Mouse (Mus musculus): Measurements from ENCODE around the gene Mrpl43. TPM values are rescaled to one million over a fixed set of nuclear protein-coding genes. Genes with fewer than 3 reads are reported as not detected.

The Mrpl43 gene
- polyA plus RNA-seq, 1 experiment from 2014 or later = 71.9 TPM

GRCm38 (mm10) chr19:44999647-45000046, 6.6 kb downstream of the Mrpl43 start:
- no peak for ATAC-seq (replicated peaks; ENCODE audit: low FRiP score)

GRCm38 (mm10) chr19:44997786-44998185, 8.5 kb downstream of the Mrpl43 start:
- no peak overlapping the region for H3K4me2 ChIP-seq
- H3K9me3 ChIP-seq (replicated peaks) = no peaks in the 10 kb centered on the region
- H3K4me1 ChIP-seq = peaks cover 3% of the 10 kb centered on the region; the same call in 1 of the 2 replicates
- WGBS = 84% methylated on average over 11 of the region's 11 CpGs
- no peak overlapping the region for H3K4me3 ChIP-seq (replicated peaks)
- peaks cover 45% of the 10 kb centered on the region for H3K36me3 ChIP-seq
- no peak overlapping the region for H3K27ac ChIP-seq
- no peak for ATAC-seq (replicated peaks; ENCODE audit: low FRiP score)
- no peak overlapping the region for H3K9ac ChIP-seq
- no peaks in the 10 kb centered on the region for H3K27me3 ChIP-seq

More at GRCm38 (mm10) chr19:44999647-45000046, 6.6 kb downstream of the Mrpl43 start:
- Histone ChIP-seq H3K9ac (no peak overlapping the region), H3K36me3 (peaks cover 63% of the 10 kb centered on the region), H3K4me3 (replicated peaks) (no peak overlapping the region), H3K27ac (no peak overlapping the region), H3K4me1 (peaks cover 13% of the 10 kb centered on the region; the same call in 1 of the 2 replicates), H3K27me3 (no peaks in the 10 kb centered on the region), H3K9me3 (replicated peaks) (no peaks in the 10 kb centered on the region), H3K4me2 (no peak overlapping the region)
- 86% methylated on average over 8 of the region's 8 CpGs for WGBS

- Histone ChIP-seq H3K4me3 (replicated peaks) (no peak overlapping the region), H3K27me3 (no peaks in the 10 kb centered on the region), H3K4me2 (no peak overlapping the region), H3K9ac (no peak overlapping the region), H3K9me3 (replicated peaks) (no peaks in the 10 kb centered on the region), H3K27ac (no peak overlapping the region), H3K36me3 (peaks cover 6% of the 10 kb centered on the region; the same call in 1 of the 2 replicates), H3K4me1 (peaks cover 47% of the 10 kb centered on the region)
- ATAC-seq (replicated peaks; ENCODE audit: low FRiP score) = no peak
- WGBS = 58% methylated on average over 7 of the region's 7 CpGs
Observed at GRCm38 (mm10) chr19:44992712-44993111, 13.5 kb downstream of the Mrpl43 start.

GRCm38 (mm10) chr19:44992246-44992645, 14.0 kb downstream of the Mrpl43 start:
- no peaks in the 10 kb centered on the region for H3K9me3 ChIP-seq (replicated peaks)
- peaks cover 46% of the 10 kb centered on the region for H3K4me1 ChIP-seq
- no peak for ATAC-seq (replicated peaks; ENCODE audit: low FRiP score)
- no peak overlapping the region for H3K9ac ChIP-seq
- peaks cover 1% of the 10 kb centered on the region; the same call in 1 of the 2 replicates for H3K36me3 ChIP-seq
- 29% methylated on average over 7 of the region's 7 CpGs for WGBS
- no peak overlapping the region for H3K4me3 ChIP-seq (replicated peaks)
- H3K27me3 ChIP-seq = no peaks in the 10 kb centered on the region
- no peak overlapping the region for H3K27ac ChIP-seq
- H3K4me2 ChIP-seq = no peak overlapping the region

- 71% methylated on average over 8 of the region's 8 CpGs for WGBS
- no peak for ATAC-seq (replicated peaks; ENCODE audit: low FRiP score)
- Histone ChIP-seq H3K27ac (peak overlapping the region; percentile 45), H3K4me2 (peak overlapping the region; percentile 93), H3K4me1 (peaks cover 43% of the 10 kb centered on the region), H3K9me3 (replicated peaks) (no peaks in the 10 kb centered on the region), H3K27me3 (no peaks in the 10 kb centered on the region), H3K9ac (no peak overlapping the region), H3K4me3 (replicated peaks) (0 out of 2 replicates have a peak overlapping the region, but pooled peaks have one; percentile 56), H3K36me3 (no peaks in the 10 kb centered on the region)
Observed at GRCm38 (mm10) chr19:44991031-44991430, 15.2 kb downstream of the Mrpl43 start.

- no peaks in the 10 kb centered on the region for H3K36me3 ChIP-seq
- peak overlapping the region; percentile 56 for H3K4me3 ChIP-seq (replicated peaks)
- H3K27ac ChIP-seq = peak overlapping the region; percentile 45
- peaks cover 51% of the 10 kb centered on the region for H3K4me1 ChIP-seq
- no peaks in the 10 kb centered on the region for H3K9me3 ChIP-seq (replicated peaks)
- 5% methylated on average over 22 of the region's 22 CpGs for WGBS
- H3K9ac ChIP-seq = peak overlapping the region; percentile 60
- ATAC-seq (replicated peaks; ENCODE audit: low FRiP score) = peak; percentile 26; the same call in 1 of the 2 replicates
- H3K27me3 ChIP-seq = no peaks in the 10 kb centered on the region
- peak overlapping the region; percentile 93 for H3K4me2 ChIP-seq
Observed at GRCm38 (mm10) chr19:44989567-44990495, 16.4 kb downstream of the Mrpl43 start.

DNA sequence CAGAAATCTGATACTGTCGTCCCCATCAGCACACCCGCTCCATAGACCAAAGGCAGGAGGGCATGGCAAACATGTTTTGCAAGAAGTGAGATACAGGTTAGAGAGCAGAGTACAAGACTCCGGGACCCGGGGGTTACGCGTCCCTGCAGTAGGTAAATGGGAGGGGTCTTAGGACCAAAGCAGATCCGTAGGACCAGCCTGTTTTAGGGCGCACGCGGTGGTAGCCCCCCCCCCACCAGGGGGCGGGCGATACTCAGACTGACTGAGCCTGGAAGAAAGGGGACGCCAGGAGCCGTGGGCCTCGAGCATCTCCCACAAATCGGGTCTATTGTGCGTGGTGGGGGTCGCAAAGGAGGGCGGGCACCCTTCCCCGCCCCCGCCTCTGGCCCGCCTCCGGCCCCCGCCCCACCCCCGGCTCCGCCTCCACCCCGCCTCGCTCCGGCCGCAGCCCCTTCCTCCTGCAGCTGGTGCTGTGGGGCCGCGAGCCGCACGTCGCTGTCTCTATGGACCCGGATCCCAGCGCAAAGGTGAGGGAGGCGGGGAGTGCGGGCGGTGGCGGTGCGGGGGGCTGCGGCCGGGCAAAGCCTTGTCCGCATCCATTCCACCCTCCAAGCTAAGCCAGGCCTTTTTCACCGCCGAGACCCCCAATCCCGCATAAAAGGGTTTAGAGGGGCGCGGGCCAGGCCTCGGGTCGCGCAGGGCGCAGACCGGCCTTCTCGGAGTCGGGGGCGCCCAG, 17.2 kb downstream of the Mrpl43 start, which contains the start of gene Sema4g:
TSS of gene Sema4g (plus strand) at position 271 of the 736 bp plus-strand sequence.
- peak; percentile 63 for ATAC-seq (replicated peaks; ENCODE audit: low FRiP score)
- Histone ChIP-seq H3K4me1 (peaks cover 52% of the 10 kb centered on the region), H3K9ac (peak within 1 kb of the TSS; percentile 60), H3K36me3 (no peaks in the 10 kb centered on the region), H3K4me3 (replicated peaks) (peak within 1 kb of the TSS; percentile 56), H3K27ac (peak within 1 kb of the TSS; percentile 45), H3K9me3 (replicated peaks) (no peaks in the 10 kb centered on the region), H3K27me3 (no peaks in the 10 kb centered on the region), H3K4me2 (peak within 1 kb of the TSS; percentile 93)
- WGBS = under 1% methylated on average over 53 of the region's 58 CpGs

DNA sequence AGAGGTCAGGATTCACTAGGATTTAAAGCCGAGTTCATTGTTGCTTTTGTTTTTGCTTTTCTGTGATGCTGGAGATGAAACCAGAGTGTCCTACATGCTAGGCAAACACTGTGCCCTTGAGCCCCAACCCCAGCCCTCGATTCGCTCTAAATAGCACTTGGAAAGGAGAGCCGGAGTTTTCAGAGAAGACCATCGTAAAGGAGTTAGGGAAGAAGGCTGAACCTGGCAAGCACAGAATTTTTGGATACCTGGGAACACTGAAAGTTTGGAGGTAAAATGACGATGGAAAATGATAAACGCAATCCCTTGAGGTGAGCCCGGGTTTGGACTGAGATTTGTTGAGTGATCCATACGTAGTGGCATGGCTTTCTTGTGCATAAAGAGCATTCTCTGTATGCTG, 17.9 kb downstream of the Mrpl43 start:
- Histone ChIP-seq H3K4me2 (peak overlapping the region; percentile 93), H3K27me3 (no peaks in the 10 kb centered on the region), H3K27ac (0 out of 2 replicates have a peak overlapping the region, but pooled peaks have one; percentile 19), H3K4me3 (replicated peaks) (peak overlapping the region; percentile 56), H3K9ac (peak overlapping the region; percentile 60), H3K36me3 (peaks cover 2% of the 10 kb centered on the region; the same call in 1 of the 2 replicates), H3K4me1 (peaks cover 52% of the 10 kb centered on the region), H3K9me3 (replicated peaks) (no peaks in the 10 kb centered on the region)
- no peak for ATAC-seq (replicated peaks; ENCODE audit: low FRiP score)
- 20% methylated on average over 9 of the region's 9 CpGs for WGBS

DNA sequence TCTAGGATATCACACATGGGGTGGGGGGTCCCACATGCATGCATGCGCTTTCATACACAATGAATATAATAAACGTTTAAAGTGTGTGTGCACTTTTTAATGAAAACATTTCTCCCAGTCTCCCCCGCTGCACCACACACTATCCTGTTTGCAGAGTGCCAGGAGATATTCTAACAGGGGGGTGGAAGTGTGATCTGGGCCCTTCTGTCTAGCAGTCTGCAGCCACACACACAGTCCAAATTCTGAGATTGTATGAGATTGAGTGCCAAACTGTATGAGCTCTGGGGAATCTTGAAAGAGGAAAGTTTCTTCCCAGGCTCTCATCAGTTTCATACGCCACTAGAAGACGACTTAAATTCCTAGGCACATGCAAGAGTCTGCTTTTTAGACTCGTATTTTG, 18.4 kb downstream of the Mrpl43 start:
- Histone ChIP-seq H3K9me3 (replicated peaks) (no peaks in the 10 kb centered on the region), H3K27ac (no peak overlapping the region), H3K36me3 (peaks cover 5% of the 10 kb centered on the region), H3K4me3 (replicated peaks) (no peak overlapping the region), H3K9ac (no peak overlapping the region), H3K27me3 (no peaks in the 10 kb centered on the region), H3K4me2 (no peak overlapping the region), H3K4me1 (peaks cover 52% of the 10 kb centered on the region)
- no peak for ATAC-seq (replicated peaks; ENCODE audit: low FRiP score)
- WGBS = 64% methylated on average over 6 of the region's 6 CpGs

DNA sequence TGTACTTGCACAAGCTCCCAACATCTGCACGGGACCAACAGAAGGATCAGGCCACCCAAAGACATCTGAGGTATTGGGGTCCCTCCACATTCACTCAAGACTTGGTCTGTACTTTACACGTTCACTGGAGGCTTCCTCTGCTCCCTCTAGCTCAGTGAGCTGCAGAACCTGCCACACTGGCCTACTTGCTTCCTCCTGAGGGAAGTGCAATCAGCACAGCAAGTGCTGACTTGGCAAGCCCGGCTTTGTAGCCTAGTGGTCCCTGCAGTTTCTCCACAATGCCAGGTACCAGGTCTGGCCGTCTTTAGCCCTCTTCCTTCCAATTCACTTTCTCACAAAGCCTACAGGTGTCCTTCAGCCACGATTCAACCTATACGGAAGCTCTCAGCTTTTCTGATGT, 19.2 kb downstream of the Mrpl43 start:
- Histone ChIP-seq H3K4me1 (peaks cover 46% of the 10 kb centered on the region), H3K4me3 (replicated peaks) (no peak overlapping the region), H3K9me3 (replicated peaks) (no peaks in the 10 kb centered on the region), H3K27ac (no peak overlapping the region), H3K27me3 (no peaks in the 10 kb centered on the region), H3K9ac (no peak overlapping the region), H3K36me3 (peaks cover 11% of the 10 kb centered on the region), H3K4me2 (no peak overlapping the region)
- no peak for ATAC-seq (replicated peaks; ENCODE audit: low FRiP score)
- WGBS = 64% methylated on average over 6 of the region's 6 CpGs

DNA sequence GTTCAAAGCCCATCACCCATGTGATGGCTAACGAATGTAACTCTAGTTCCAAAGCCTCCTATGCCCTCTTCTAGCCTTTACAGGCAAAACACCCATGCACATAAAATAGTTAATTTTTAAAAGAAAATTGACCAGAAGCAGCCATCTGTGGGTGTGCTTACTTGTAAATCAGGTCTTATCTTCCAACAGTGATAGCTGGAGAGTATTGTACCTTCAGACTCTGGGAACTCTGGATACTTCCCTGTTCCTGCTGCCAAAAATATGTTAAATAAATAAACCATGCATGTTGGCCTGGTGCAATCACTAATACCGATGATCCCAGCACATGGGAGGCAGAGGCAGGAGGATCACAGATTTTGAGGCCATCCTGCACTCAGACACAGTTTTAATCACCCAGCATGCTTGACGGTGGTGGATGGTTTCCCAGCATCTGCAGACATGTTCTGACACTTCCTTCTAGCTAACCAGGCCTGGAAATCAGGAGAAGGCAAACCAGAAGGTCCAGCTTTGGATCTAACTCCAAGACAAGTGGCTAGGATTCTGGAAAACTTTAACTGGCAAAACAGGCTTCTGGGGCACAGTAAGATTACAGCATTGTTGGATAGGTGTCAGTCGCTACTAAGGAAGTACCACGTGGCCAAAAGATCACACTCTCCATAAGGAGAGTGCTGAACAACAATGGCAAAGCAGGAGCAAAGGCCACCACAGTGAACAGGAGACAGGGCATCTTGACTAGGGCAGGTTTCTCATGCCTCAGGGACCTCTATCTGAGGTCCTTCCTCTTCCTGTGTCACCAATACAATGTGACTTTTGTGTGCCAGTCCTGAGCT, 20.9 kb downstream of the Mrpl43 start:
- 44% methylated on average over 5 of the region's 5 CpGs for WGBS
- Histone ChIP-seq H3K27ac (peak overlapping the region; percentile 42; the same call in 1 of the 2 replicates), H3K36me3 (peaks cover 26% of the 10 kb centered on the region), H3K9me3 (replicated peaks) (no peaks in the 10 kb centered on the region), H3K27me3 (no peaks in the 10 kb centered on the region), H3K9ac (no peak overlapping the region), H3K4me2 (no peak overlapping the region), H3K4me1 (peaks cover 30% of the 10 kb centered on the region), H3K4me3 (replicated peaks) (no peak overlapping the region)
- ATAC-seq (replicated peaks; ENCODE audit: low FRiP score) = no peak

All from kidney, embryonic 15.5 days (tissue).